Mouse (Mus musculus) neural tube, embryonic 11.5 days (tissue): Measurements from ENCODE around the gene Lypd4. TPM values are rescaled to one million over a fixed set of nuclear protein-coding genes. Genes with fewer than 3 reads are reported as not detected.

Experiments used
- ATAC-seq: fragments of 200-750 bp; cut with Nextera tagmentation; 2 replicates; pipeline ENCODE4 v1.8.0; 2017; ENCODE audit warnings: moderate number of reproducible peaks, mild to moderate bottlenecking, moderate TSS enrichment, moderate library complexity; ENCODE audit not compliant: insufficient read depth, low FRiP score, low TSS enrichment
- DNase-seq: peaks from one replicate; pipeline ENCODE4 v3.0.0-alpha.2; 2015; ENCODE audit warnings: low spot score
- H3K27ac ChIP-seq: fragments of 300-500 bp; sonication (generic); 2 replicates; pipeline ENCODE4 v1.5.1; 2014; ENCODE audit warnings: low read depth, mild to moderate bottlenecking, low read length
- H3K27me3 ChIP-seq: fragments of 300-500 bp; sonication (generic); 2 replicates; pipeline ENCODE4 v1.6.1; 2014; ENCODE audit warnings: mild to moderate bottlenecking, low read length, mixed read lengths; ENCODE audit not compliant: control insufficient read depth, insufficient read depth
- H3K36me3 ChIP-seq: fragments of 300-500 bp; sonication (generic); 2 replicates; pipeline ENCODE4 v1.6.1; 2014; ENCODE audit warnings: mild to moderate bottlenecking, low read length, moderate library complexity, mixed read lengths; ENCODE audit not compliant: control insufficient read depth, insufficient read depth
- H3K4me1 ChIP-seq: fragments of 300-500 bp; sonication (generic); 2 replicates; pipeline ENCODE4 v1.6.1; 2014; ENCODE audit warnings: low read length, mixed read lengths; ENCODE audit not compliant: control insufficient read depth, insufficient read depth
- H3K4me2 ChIP-seq: fragments of 300-500 bp; sonication (generic); 2 replicates; pipeline ENCODE4 v1.6.1; 2014; ENCODE audit warnings: low read depth, mild to moderate bottlenecking, moderate library complexity
- H3K4me3 ChIP-seq: fragments of 300-500 bp; sonication (generic); 2 replicates; pipeline ENCODE4 v1.5.1; 2014; ENCODE audit warnings: low read depth, low read length
- H3K9ac ChIP-seq: fragments of 300-500 bp; sonication (generic); 2 replicates; pipeline ENCODE4 v1.6.1; 2014; ENCODE audit warnings: mild to moderate bottlenecking, low read length
- H3K9me3 ChIP-seq: fragments of 300-500 bp; sonication (generic); 2 replicates; pipeline ENCODE4 v1.6.1; 2016; ENCODE audit warnings: low read length; ENCODE audit not compliant: control insufficient read depth
- WGBS: fragments of 180-500 bp; shearing (Covaris S2); extraction: QIAGEN DNeasy Blood & Tissue Kit; methylation state at CpG from one replicate; pipeline ENCODE4 v1.1.7; 2014; 5-methylcytosine and 5-hydroxymethylcytosine counted together
- polyA plus RNA-seq: library from polyadenylated mRNA; unstranded; fragments of >200 nt; fragmentation: Nextera tagmentation; extraction: Ambion mirVana; gene quantifications from 2 replicates; pipeline ENCODE4 v1.2.1, GENCODE M21; 2014

Gene Lypd4
- polyA plus RNA-seq = not detected in 2 replicates

DNA sequence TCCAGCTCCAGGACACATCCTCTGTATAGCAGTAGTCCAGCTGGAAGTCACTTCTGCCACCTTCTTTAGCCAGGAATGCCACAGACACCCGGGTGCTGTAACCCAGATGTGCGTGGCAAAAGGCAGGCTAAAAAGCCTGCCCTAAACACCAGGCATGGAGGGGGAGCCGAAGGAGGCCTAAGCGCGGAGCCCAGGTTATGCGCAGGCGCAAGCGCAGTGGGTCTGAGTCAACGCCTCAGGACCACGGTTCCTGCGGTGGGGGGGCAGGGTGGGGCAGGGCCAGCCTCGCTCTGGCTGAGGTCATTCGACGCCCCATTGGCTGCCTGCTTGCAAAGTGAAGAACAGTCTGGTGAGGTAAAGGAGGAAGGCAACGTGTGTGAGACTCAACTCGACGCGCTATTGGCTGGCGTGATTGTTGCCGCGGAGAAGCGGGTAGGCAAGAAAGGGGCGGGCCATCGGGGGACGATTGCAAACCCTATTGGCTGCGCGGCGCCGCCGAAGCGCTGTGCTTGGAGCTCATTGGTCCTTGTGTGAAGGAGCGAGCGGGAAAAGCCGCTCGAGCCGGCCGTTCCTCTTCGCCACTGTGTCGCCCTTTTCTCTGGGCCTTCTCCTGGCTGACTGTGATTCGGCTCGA, at the start of gene Lypd4, which contains the start of gene Dmrtc2:
Lypd4 (minus strand) TSS at position 410 of the 634 bp plus-strand sequence.
Dmrtc2 (plus strand) TSS at position 526 of the 634 bp plus-strand sequence.
- Histone ChIP-seq H3K27ac (no peak within 1 kb of the TSS), H3K27me3 (no peaks in the 10 kb centered on the region), H3K9ac (no peak within 1 kb of the TSS), H3K4me1 (no peaks in the 10 kb centered on the region), H3K4me2 (no peak within 1 kb of the TSS), H3K4me3 (no peak within 1 kb of the TSS), H3K36me3 (no peaks in the 10 kb centered on the region), H3K9me3 (no peaks in the 10 kb centered on the region)
- 55% methylated on average over 39 of the region's 41 CpGs for WGBS
- ATAC-seq (no peak), DNase-seq (no peak)

DNA sequence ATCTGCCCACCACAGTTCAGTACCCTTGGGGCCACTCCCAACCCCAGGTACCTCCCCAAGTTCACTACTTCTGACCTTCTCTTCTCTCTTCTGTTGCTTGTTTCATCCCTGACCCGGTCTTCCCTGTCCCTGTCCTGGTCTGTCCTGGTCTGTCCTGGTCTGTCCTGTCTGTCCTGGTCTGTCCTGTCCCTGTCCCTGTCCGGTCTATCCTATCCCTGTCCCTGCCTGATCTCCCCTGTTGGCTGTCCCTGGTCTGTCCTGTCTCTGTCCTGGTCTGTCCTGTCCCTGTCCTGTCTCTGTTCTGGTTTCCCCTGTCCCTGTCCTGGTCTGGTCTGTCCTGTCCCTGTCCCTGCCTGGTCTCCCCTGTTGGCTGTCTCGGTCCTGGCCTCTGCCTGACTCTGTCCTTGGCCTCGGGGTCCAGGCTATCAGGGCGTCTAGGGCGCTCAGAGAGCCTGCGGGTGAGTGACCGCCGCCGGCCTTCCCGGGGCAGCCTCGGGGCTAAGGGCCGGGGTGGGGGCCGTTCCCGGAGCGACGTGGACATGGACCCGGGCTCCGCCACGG, 49.1 kb upstream of the Lypd4 start:
- WGBS = 92% methylated on average over 20 of the region's 20 CpGs
- H3K36me3 ChIP-seq = peaks cover 27% of the 10 kb centered on the region
- no peak for ATAC-seq

GRCm38 (mm10) chr7:24912480-24912879, 42.7 kb upstream of the Lypd4 start:
- DNase-seq (no peak), ATAC-seq (no peak)
- no peak overlapping the region for H3K27ac ChIP-seq
- H3K4me1 ChIP-seq = no peaks in the 10 kb centered on the region
- no peaks in the 10 kb centered on the region for H3K9me3 ChIP-seq
- H3K9ac ChIP-seq = no peak overlapping the region
- H3K27me3 ChIP-seq = no peaks in the 10 kb centered on the region
- no peak overlapping the region for H3K4me2 ChIP-seq
- H3K4me3 ChIP-seq = no peak overlapping the region
- 94% methylated on average over 14 of the region's 14 CpGs for WGBS
- H3K36me3 ChIP-seq = no peaks in the 10 kb centered on the region; the same call in 1 of the 2 replicates

More for the DNA sequence above, 49.1 kb upstream of the Lypd4 start:
- Histone ChIP-seq H3K4me1 (no peaks in the 10 kb centered on the region), H3K9ac (no peak overlapping the region), H3K9me3 (no peaks in the 10 kb centered on the region), H3K4me2 (no peak overlapping the region), H3K4me3 (no peak overlapping the region), H3K27ac (no peak overlapping the region), H3K27me3 (no peaks in the 10 kb centered on the region)
- no peak for DNase-seq

GRCm38 (mm10) chr7:24907211-24907748, 37.5 kb upstream of the Lypd4 start:
- Histone ChIP-seq H3K4me1 (no peaks in the 10 kb centered on the region; the same call in 1 of the 2 replicates), H3K9ac (no peak overlapping the region), H3K4me3 (no peak overlapping the region), H3K36me3 (no peaks in the 10 kb centered on the region; the same call in 1 of the 2 replicates), H3K27ac (no peak overlapping the region), H3K27me3 (no peaks in the 10 kb centered on the region), H3K4me2 (no peak overlapping the region), H3K9me3 (no peaks in the 10 kb centered on the region)
- DNase-seq = no peak
- 22% methylated on average over 12 of the region's 13 CpGs for WGBS
- ATAC-seq = no peak

GRCm38 (mm10) chr7:24906551-24906950, 36.8 kb upstream of the Lypd4 start:
- H3K9ac ChIP-seq = no peak overlapping the region
- H3K27ac ChIP-seq = no peak overlapping the region
- H3K4me1 ChIP-seq = no peaks in the 10 kb centered on the region; the same call in 1 of the 2 replicates
- ATAC-seq (no peak), DNase-seq (no peak)
- no peak overlapping the region for H3K4me2 ChIP-seq
- 30% methylated on average over 6 of the region's 6 CpGs for WGBS
- no peaks in the 10 kb centered on the region; the same call in 1 of the 2 replicates for H3K36me3 ChIP-seq
- H3K27me3 ChIP-seq = no peaks in the 10 kb centered on the region
- H3K9me3 ChIP-seq = no peaks in the 10 kb centered on the region
- no peak overlapping the region for H3K4me3 ChIP-seq

DNA sequence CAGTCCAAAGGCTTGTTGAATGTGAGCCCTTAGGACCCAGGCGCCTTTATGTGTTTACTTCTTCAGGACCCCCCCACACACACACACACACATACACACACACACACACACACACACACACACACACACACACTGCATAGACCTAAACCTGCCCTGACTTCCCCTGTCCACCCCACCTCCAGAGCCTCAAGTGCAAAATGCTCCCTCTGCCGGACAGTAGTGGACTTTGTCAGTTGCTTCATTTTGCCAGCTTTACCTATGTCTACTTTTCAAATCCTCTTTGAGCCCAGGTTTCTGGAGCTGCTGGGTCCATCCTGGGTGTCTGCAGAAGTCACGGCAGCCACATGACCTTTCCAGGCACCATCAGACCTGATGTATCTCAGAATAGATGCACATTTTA, 35.2 kb upstream of the Lypd4 start:
- H3K9me3 ChIP-seq = no peaks in the 10 kb centered on the region
- ATAC-seq (peak; percentile 49; the same call in 1 of the 2 replicates), DNase-seq (peak; percentile 75)
- peak overlapping the region; percentile 63 for H3K4me3 ChIP-seq
- peak overlapping the region; percentile 76 for H3K4me2 ChIP-seq
- no peaks in the 10 kb centered on the region; the same call in 1 of the 2 replicates for H3K4me1 ChIP-seq
- WGBS = 18% methylated on average over 3 of the region's 3 CpGs
- no peak overlapping the region for H3K27ac ChIP-seq
- H3K27me3 ChIP-seq = no peaks in the 10 kb centered on the region
- peak overlapping the region; percentile 71; the same call in 1 of the 2 replicates for H3K9ac ChIP-seq
- no peaks in the 10 kb centered on the region for H3K36me3 ChIP-seq

DNA sequence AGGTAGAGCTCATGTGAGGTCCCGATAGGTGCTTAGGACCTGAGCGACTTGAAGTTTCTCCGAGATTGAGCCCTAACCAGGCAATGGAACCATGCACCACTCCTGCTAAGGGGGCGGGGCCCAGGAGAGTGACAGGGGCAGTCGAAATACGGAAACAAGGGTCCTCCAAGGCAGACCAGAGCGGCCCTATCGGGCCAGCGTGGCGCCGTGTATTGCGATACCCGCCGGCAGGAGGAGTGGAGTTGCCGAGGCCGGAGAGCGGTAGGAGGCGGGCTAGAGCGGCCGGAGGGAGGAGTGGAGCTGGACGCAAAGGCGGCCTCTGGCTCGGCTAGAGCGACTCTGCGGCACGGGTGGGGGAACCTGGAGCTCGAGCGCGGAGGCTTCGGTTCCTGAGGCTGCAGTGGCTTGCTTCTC, 34.3 kb upstream of the Lypd4 start:
- H3K4me1 ChIP-seq = no peaks in the 10 kb centered on the region; the same call in 1 of the 2 replicates
- WGBS = 0% methylated on average over 30 of the region's 30 CpGs
- DNase-seq (peak; percentile 98), ATAC-seq (peak; percentile 96)
- H3K4me2 ChIP-seq = peak overlapping the region; percentile 76
- no peaks in the 10 kb centered on the region for H3K9me3 ChIP-seq
- no peaks in the 10 kb centered on the region for H3K27me3 ChIP-seq
- H3K4me3 ChIP-seq = peak overlapping the region; percentile 63
- no peak overlapping the region for H3K27ac ChIP-seq
- H3K9ac ChIP-seq = peak overlapping the region; percentile 71
- H3K36me3 ChIP-seq = no peaks in the 10 kb centered on the region

- Histone ChIP-seq H3K4me1 (no peaks in the 10 kb centered on the region; the same call in 1 of the 2 replicates), H3K27ac (no peak overlapping the region)
- WGBS = 46% methylated on average over 10 of the region's 10 CpGs
These were observed 33.7 kb upstream of the Lypd4 start for GRCm38 (mm10) chr7:24903444-24903825.

More at GRCm38 (mm10) chr7:24903444-24903825, 33.7 kb upstream of the Lypd4 start:
- DNase-seq = no peak
- Histone ChIP-seq H3K36me3 (no peaks in the 10 kb centered on the region), H3K4me2 (peak overlapping the region; percentile 76), H3K27me3 (no peaks in the 10 kb centered on the region), H3K4me3 (peak overlapping the region; percentile 63), H3K9me3 (no peaks in the 10 kb centered on the region), H3K9ac (peak overlapping the region; percentile 75)
- ATAC-seq = no peak
